8 mouse cellular contexts compared by ENCODE assay signal in genomic region chr17:46436672-46437366, GRCm38 (mm10). TPM values are rescaled to one million over a fixed set of nuclear protein-coding genes. Genes with fewer than 3 reads are reported as not detected.
A peak's percentile ranks its signal among the peaks of the same experiment; 100 is the strongest.
DNase-seq lines count a peak whose midpoint lies in the region; ATAC-seq and TF ChIP-seq lines count a peak whose summit lies in the region.

No protein-coding gene starts in this region.

- H3K4me3 ChIP-seq in heart, embryonic 12.5 days: no peak overlapping the region
- no peak overlapping the region for H3K4me3 ChIP-seq in CH12.LX (replicated peaks in 1 of 3; ENCODE audit: low read depth in 2 of 3, low read length in 2 of 3, poor library complexity in 1 of 3)
- H3K4me3 ChIP-seq in cortical plate, adult 2 months (ENCODE audit: insufficient read depth, low read length): no peak overlapping the region
- 0 out of 2 replicates have a peak overlapping the region, but pooled peaks have one; percentile 3 for H3K4me3 ChIP-seq in hindbrain, embryonic 10.5 days
- H3K4me3 ChIP-seq in limb, embryonic 12.5 days (replicated peaks): 0 out of 2 replicates have a peak overlapping the region, but pooled peaks have one; percentile 9
- H3K4me3 ChIP-seq in stomach, embryonic 15.5 days (replicated peaks): no peak overlapping the region

- H3K9me3 ChIP-seq in heart, embryonic 12.5 days (replicated peaks): no peaks in the 10 kb centered on the region
- no peaks in the 10 kb centered on the region for H3K9me3 ChIP-seq in CH12.LX (replicated peaks; ENCODE audit: low read length)
- no peaks in the 10 kb centered on the region for H3K9me3 ChIP-seq in hindbrain, embryonic 10.5 days
- H3K9me3 ChIP-seq in limb, embryonic 12.5 days: no peaks in the 10 kb centered on the region
- no peaks in the 10 kb centered on the region for H3K9me3 ChIP-seq in stomach, embryonic 15.5 days

- H3K4me2 ChIP-seq in heart, embryonic 12.5 days: peak overlapping the region; percentile 23
- no peak overlapping the region for H3K4me2 ChIP-seq in CH12.LX (ENCODE audit: insufficient read depth, low read depth, poor library complexity, severe bottlenecking)
- peak overlapping the region; percentile 35 for H3K4me2 ChIP-seq in limb, embryonic 12.5 days
- H3K4me2 ChIP-seq in stomach, embryonic 15.5 days: no peak overlapping the region

- no peaks in the 10 kb centered on the region for H3K79me2 ChIP-seq in CH12.LX (replicated peaks; ENCODE audit: control insufficient read depth, extremely low read depth, insufficient read depth, poor library complexity, severe bottlenecking)

- DNase-seq in heart, postnatal 25 days (ENCODE audit: low spot score): no peak
- peak; percentile 6 for DNase-seq in CH12.LX (ENCODE audit: extremely low read depth)
- peak; percentile 62 for DNase-seq in hindbrain, embryonic 10.5 days (ENCODE audit: low spot score)
- no peak for DNase-seq in layer of hippocampus, postnatal 10 days (ENCODE audit: low spot score in 2 of 2)

- no peak overlapping the region for H3K9ac ChIP-seq in heart, embryonic 12.5 days
- H3K9ac ChIP-seq in CH12.LX (ENCODE audit: insufficient read depth, low read depth): no peak overlapping the region
- H3K9ac ChIP-seq in limb, embryonic 12.5 days (replicated peaks): no peak overlapping the region
- H3K9ac ChIP-seq in stomach, embryonic 15.5 days: no peak overlapping the region

- TF ChIP-seq CTCF in CH12.LX (conservative IDR thresholded peaks at IDR 0.05 in 1 of 2, IDR thresholded peaks at IDR 0.05 in 1 of 2; ENCODE audit: low read depth in 2 of 2, low read length in 2 of 2): peak in 1 of 2 experiments; percentile 68; a peak in 2 of 4 replicates
- TF ChIP-seq CTCF in cortical plate, adult 2 months (IDR thresholded peaks at IDR 0.05; ENCODE audit: extremely low read depth, insufficient read depth, low read length): peak; percentile 26; the same call in 1 of the 2 replicates

- H3K27me3 ChIP-seq in heart, embryonic 12.5 days (replicated peaks): peaks cover 51% of the 10 kb centered on the region
- H3K27me3 ChIP-seq in CH12.LX (replicated peaks): peaks cover 29% of the 10 kb centered on the region
- H3K27me3 ChIP-seq in hindbrain, embryonic 10.5 days (ENCODE audit: insufficient read depth, poor library complexity, severe bottlenecking): peaks cover 47% of the 10 kb centered on the region
- peaks cover 65% of the 10 kb centered on the region for H3K27me3 ChIP-seq in limb, embryonic 12.5 days
- peaks cover 11% of the 10 kb centered on the region; the same call in 1 of the 2 replicates for H3K27me3 ChIP-seq in stomach, embryonic 15.5 days (replicated peaks)

- no peak overlapping the region for H3K27ac ChIP-seq in heart, embryonic 12.5 days (ENCODE audit: poor library complexity, severe bottlenecking)
- no peak overlapping the region for H3K27ac ChIP-seq in CH12.LX (ENCODE audit: insufficient read depth, low read depth)
- no peak overlapping the region for H3K27ac ChIP-seq in cortical plate, adult 2 months (ENCODE audit: insufficient read depth, low read length)
- no peak overlapping the region for H3K27ac ChIP-seq in hindbrain, embryonic 10.5 days
- H3K27ac ChIP-seq in limb, embryonic 12.5 days: no peak overlapping the region
- no peak overlapping the region for H3K27ac ChIP-seq in stomach, embryonic 15.5 days

- no peak for TF ChIP-seq EP300 in CH12.LX (IDR thresholded peaks at IDR 0.05; ENCODE audit: low read length)

- ATAC-seq in heart, embryonic 12.5 days (ENCODE audit: insufficient number of reproducible peaks, low FRiP score): 0 out of 2 replicates have a peak, but pooled peaks have one; percentile 39
- peak; percentile 34; the same call in 1 of the 2 replicates for ATAC-seq in limb, embryonic 12.5 days (ENCODE audit: insufficient number of reproducible peaks, insufficient read depth, low FRiP score, low TSS enrichment, low read depth)
- ATAC-seq in stomach, embryonic 15.5 days (ENCODE audit: insufficient read depth, low FRiP score, low read depth): peak; percentile 33; the same call in 1 of the 2 replicates

- dilution Hi-C loops in CH12.LX (cut with MboI; ENCODE audit: extremely low pct_ligation_motif_present, extremely low pct_unique_long_range_greater_than_20kb, low sequenced_read_pairs): no loop called here

- peak; percentile 40 for TF ChIP-seq RAD21 in CH12.LX (IDR thresholded peaks at IDR 0.05; ENCODE audit: low read depth, low read length)

- intact Hi-C loops in heart, postnatal 25 days (cut with DNase I): loop anchor here (1.0 kb wide), 1 partner anchor 74 kb away; no protein-coding TSS in a partner anchor

- H3K4me1 ChIP-seq in heart, embryonic 12.5 days (replicated peaks): peaks cover 10% of the 10 kb centered on the region
- no peaks in the 10 kb centered on the region for H3K4me1 ChIP-seq in CH12.LX (ENCODE audit: control insufficient read depth in 1 of 2, insufficient read depth in 2 of 2)
- no peaks in the 10 kb centered on the region for H3K4me1 ChIP-seq in cortical plate, adult 2 months (ENCODE audit: control insufficient read depth, insufficient read depth, low read length)
- peaks cover 17% of the 10 kb centered on the region for H3K4me1 ChIP-seq in hindbrain, embryonic 10.5 days (replicated peaks)
- H3K4me1 ChIP-seq in limb, embryonic 12.5 days (replicated peaks): peaks cover 11% of the 10 kb centered on the region; the same call in 1 of the 2 replicates
- H3K4me1 ChIP-seq in stomach, embryonic 15.5 days: 0 out of 2 replicates have a peak, but pooled peaks cover 7% of the 10 kb centered on the region

- in situ Hi-C loops in CH12.LX (cut with MboI; ENCODE audit: low pct_ligation_motif_present, low pct_unique_long_range_greater_than_20kb, low sequenced_read_pairs): no loop called here

- H3K36me3 ChIP-seq in heart, embryonic 12.5 days: no peaks in the 10 kb centered on the region
- H3K36me3 ChIP-seq in CH12.LX (replicated peaks in 1 of 2; ENCODE audit: control insufficient read depth in 1 of 2, insufficient read depth in 1 of 2, low read length in 1 of 2): no peaks in the 10 kb centered on the region
- H3K36me3 ChIP-seq in hindbrain, embryonic 10.5 days: no peaks in the 10 kb centered on the region
- H3K36me3 ChIP-seq in limb, embryonic 12.5 days: no peaks in the 10 kb centered on the region
- H3K36me3 ChIP-seq in stomach, embryonic 15.5 days: no peaks in the 10 kb centered on the region

- WGBS in heart, embryonic 12.5 days: 19% methylated on average over 23 of the region's 23 CpGs
- 27% methylated on average over 23 of the region's 23 CpGs for WGBS in hindbrain, embryonic 10.5 days
- 27% methylated on average over 23 of the region's 23 CpGs for WGBS in limb, embryonic 12.5 days
- WGBS in stomach, embryonic 15.5 days: 30% methylated on average over 23 of the region's 23 CpGs

- TF ChIP-seq POLR2A in CH12.LX (IDR thresholded peaks at IDR 0.05; ENCODE audit: low read depth, low read length): no peak
- TF ChIP-seq POLR2A in cortical plate, adult 2 months (IDR thresholded peaks at IDR 0.05; ENCODE audit: extremely low read depth, insufficient read depth, low read length): no peak

RNA-seq across cellular contexts. Expression of gene Slc22a7, which starts 1.4 kb away (rescaled TPM):
- not detected in 2 replicates for polyA plus RNA-seq in heart, embryonic 12.5 days (2016; fragmentation: Nextera tagmentation; extraction: Ambion mirVana)
- not detected for total RNA-seq in heart, postnatal 25 days (2021)
- total RNA-seq in CH12.LX (2012; rRNA removed): not detected in 2 replicates
- not detected in 2 replicates for total RNA-seq in CH12.LX (2014; rRNA removed)
- not detected in 2 replicates for polyA plus RNA-seq in CH12.LX (2012; ENCODE audit: insufficient read length, low read depth)
- 0.25 and 0.27 TPM in 2 replicates for polyA plus RNA-seq in cortical plate, adult 2 months (2012; rRNA removed)
- polyA plus RNA-seq in hindbrain, embryonic 10.5 days (2016; fragmentation: Nextera tagmentation; extraction: Ambion mirVana): not detected in 2 replicates
- polyA plus RNA-seq in limb, embryonic 12.5 days (2016; fragmentation: Nextera tagmentation; extraction: Ambion mirVana): not detected in 2 replicates
- not detected in 2 replicates for polyA plus RNA-seq in stomach, embryonic 15.5 days (2015; fragmentation: Nextera tagmentation; extraction: Ambion mirVana)
- total RNA-seq in layer of hippocampus, postnatal 10 days (2021): under 1 TPM; 0.48 to 0.76 TPM

RNA-seq across cellular contexts. Expression of gene Crip3, which starts 8.1 kb away (rescaled TPM):
- polyA plus RNA-seq in heart, embryonic 12.5 days (2016; fragmentation: Nextera tagmentation; extraction: Ambion mirVana): 0.27 and 1.0 TPM in 2 replicates
- total RNA-seq in heart, postnatal 25 days (2021): under 1 TPM in 1 of 2 experiments, not detected in 1; 0.62 TPM
- not detected in 2 replicates for total RNA-seq in CH12.LX (2012; rRNA removed)
- not detected in 2 replicates for total RNA-seq in CH12.LX (2014; rRNA removed)
- polyA plus RNA-seq in CH12.LX (2012; ENCODE audit: insufficient read length, low read depth): not detected in 2 replicates
- polyA plus RNA-seq in cortical plate, adult 2 months (2012; rRNA removed): 10.2 and 12.0 TPM in 2 replicates
- 0.50 and 0.64 TPM in 2 replicates for polyA plus RNA-seq in hindbrain, embryonic 10.5 days (2016; fragmentation: Nextera tagmentation; extraction: Ambion mirVana)
- polyA plus RNA-seq in limb, embryonic 12.5 days (2016; fragmentation: Nextera tagmentation; extraction: Ambion mirVana): 0.40 and 0.63 TPM in 2 replicates
- polyA plus RNA-seq in stomach, embryonic 15.5 days (2015; fragmentation: Nextera tagmentation; extraction: Ambion mirVana): 1.3 and 1.9 TPM in 2 replicates
- 1 to 10 TPM; 3.0 to 4.4 TPM for total RNA-seq in layer of hippocampus, postnatal 10 days (2021)

RNA-seq across cellular contexts. Expression of gene Ttbk1, which starts 50.7 kb away (rescaled TPM):
- polyA plus RNA-seq in heart, embryonic 12.5 days (2016; fragmentation: Nextera tagmentation; extraction: Ambion mirVana): 0.08 and 0.13 TPM in 2 replicates
- total RNA-seq in heart, postnatal 25 days (2021): under 1 TPM; 0.20 to 0.34 TPM
- total RNA-seq in CH12.LX (2012; rRNA removed) (0.04 and 0.08 TPM in 2 replicates), CH12.LX (2014; rRNA removed) (not detected in 2 replicates)
- not detected in 2 replicates for polyA plus RNA-seq in CH12.LX (2012; ENCODE audit: insufficient read length, low read depth)
- 56.2 and 57.3 TPM in 2 replicates for polyA plus RNA-seq in cortical plate, adult 2 months (2012; rRNA removed)
- 1.4 and 2.1 TPM in 2 replicates for polyA plus RNA-seq in hindbrain, embryonic 10.5 days (2016; fragmentation: Nextera tagmentation; extraction: Ambion mirVana)
- 0.34 and 0.45 TPM in 2 replicates for polyA plus RNA-seq in limb, embryonic 12.5 days (2016; fragmentation: Nextera tagmentation; extraction: Ambion mirVana)
- polyA plus RNA-seq in stomach, embryonic 15.5 days (2015; fragmentation: Nextera tagmentation; extraction: Ambion mirVana): 0.27 and 0.31 TPM in 2 replicates
- total RNA-seq in layer of hippocampus, postnatal 10 days (2021): 100 to 1,000 TPM; 106 to 107 TPM

RNA-seq across cellular contexts. Expression of gene Zfp318, which starts 53.3 kb away (rescaled TPM):
- 10.2 and 11.6 TPM in 2 replicates for polyA plus RNA-seq in heart, embryonic 12.5 days (2016; fragmentation: Nextera tagmentation; extraction: Ambion mirVana)
- total RNA-seq in heart, postnatal 25 days (2021): 10 to 100 TPM; 16.5 to 18.8 TPM
- total RNA-seq in CH12.LX (2012; rRNA removed) (2.5 and 2.9 TPM in 2 replicates), CH12.LX (2014; rRNA removed) (1.4 and 1.8 TPM in 2 replicates)
- polyA plus RNA-seq in CH12.LX (2012; ENCODE audit: insufficient read length, low read depth): 2.8 and 5.0 TPM in 2 replicates
- 29.4 and 29.6 TPM in 2 replicates for polyA plus RNA-seq in cortical plate, adult 2 months (2012; rRNA removed)
- 10.5 and 12.6 TPM in 2 replicates for polyA plus RNA-seq in hindbrain, embryonic 10.5 days (2016; fragmentation: Nextera tagmentation; extraction: Ambion mirVana)
- polyA plus RNA-seq in limb, embryonic 12.5 days (2016; fragmentation: Nextera tagmentation; extraction: Ambion mirVana): 16.5 and 17.7 TPM in 2 replicates
- 8.2 and 9.8 TPM in 2 replicates for polyA plus RNA-seq in stomach, embryonic 15.5 days (2015; fragmentation: Nextera tagmentation; extraction: Ambion mirVana)
- total RNA-seq in layer of hippocampus, postnatal 10 days (2021): 10 to 100 TPM; 78.1 to 81.5 TPM

RNA-seq across cellular contexts. Expression of gene Dnph1, which starts 59.7 kb away (rescaled TPM):
- polyA plus RNA-seq in heart, embryonic 12.5 days (2016; fragmentation: Nextera tagmentation; extraction: Ambion mirVana): 24.2 and 25.9 TPM in 2 replicates
- 1 to 10 TPM; 1.1 to 2.4 TPM for total RNA-seq in heart, postnatal 25 days (2021)
- total RNA-seq in CH12.LX (2012; rRNA removed) (18.5 and 19.9 TPM in 2 replicates), CH12.LX (2014; rRNA removed) (27.3 and 30.2 TPM in 2 replicates)
- 27.2 and 28.4 TPM in 2 replicates for polyA plus RNA-seq in CH12.LX (2012; ENCODE audit: insufficient read length, low read depth)
- polyA plus RNA-seq in cortical plate, adult 2 months (2012; rRNA removed): 5.9 and 6.5 TPM in 2 replicates
- polyA plus RNA-seq in hindbrain, embryonic 10.5 days (2016; fragmentation: Nextera tagmentation; extraction: Ambion mirVana): 75.2 and 91.2 TPM in 2 replicates
- polyA plus RNA-seq in limb, embryonic 12.5 days (2016; fragmentation: Nextera tagmentation; extraction: Ambion mirVana): 51.6 and 55.3 TPM in 2 replicates
- 47.7 and 49.7 TPM in 2 replicates for polyA plus RNA-seq in stomach, embryonic 15.5 days (2015; fragmentation: Nextera tagmentation; extraction: Ambion mirVana)
- 1 to 10 TPM; 6.0 to 7.6 TPM for total RNA-seq in layer of hippocampus, postnatal 10 days (2021)

Comparison
In these comparisons a context has a peak if more than half of its experiments do, and no peak if none do; other contexts are left out.
1. H3K4me2 ChIP-seq: peak in heart, embryonic 12.5 days (single experiment) and limb, embryonic 12.5 days (single experiment); none in CH12.LX (single experiment) and stomach, embryonic 15.5 days (single experiment).
2. H3K4me3 ChIP-seq: peak in hindbrain, embryonic 10.5 days (single experiment) and limb, embryonic 12.5 days (single experiment); none in heart, embryonic 12.5 days (single experiment), CH12.LX (0 of 3), cortical plate, adult 2 months (single experiment) and stomach, embryonic 15.5 days (single experiment).
3. DNase-seq: peak in CH12.LX (single experiment) and hindbrain, embryonic 10.5 days (single experiment); none in heart, postnatal 25 days (single experiment) and layer of hippocampus, postnatal 10 days (0 of 2).
4. RNA of gene Ttbk1, which starts 50.7 kb away (polyA plus RNA-seq): 56.2 to 57.3 TPM in cortical plate, adult 2 months; 1.4 to 2.1 TPM in hindbrain, embryonic 10.5 days, 0.34 to 0.45 TPM in limb, embryonic 12.5 days, 0.27 to 0.31 TPM in stomach, embryonic 15.5 days, 0.08 to 0.13 TPM in heart, embryonic 12.5 days and not detected in CH12.LX; every median in the first group is over 10 times any median in the second.
5. Peak in every context shown above with its lines, with median percentiles within 50 percentile points of each other: ATAC-seq.